Mouse (Mus musculus) hindbrain, embryonic 13.5 days (tissue): ENCODE data around the gene 1810046K07Rik. TPM values are rescaled to one million over a fixed set of nuclear protein-coding genes. Genes with fewer than 3 reads are reported as not detected.

Experiments
- ATAC-seq: fragments of 200-750 bp; cut with Nextera tagmentation; 2 replicates; pipeline ENCODE4 v1.8.0; 2017; ENCODE audit warnings: moderate TSS enrichment; ENCODE audit not compliant: low FRiP score
- H3K27ac ChIP-seq: fragments of 300-500 bp; sonication (generic); 2 replicates; pipeline ENCODE4 v1.5.1; 2015; ENCODE audit warnings: inconsistent platforms, mild to moderate bottlenecking, moderate library complexity
- H3K27me3 ChIP-seq: fragments of 300-500 bp; sonication (generic); 2 replicates; pipeline ENCODE4 v1.6.1; 2015; ENCODE audit warnings: mild to moderate bottlenecking, inconsistent platforms
- H3K36me3 ChIP-seq: fragments of 300-500 bp; sonication (generic); 2 replicates; pipeline ENCODE4 v1.6.1; 2015; ENCODE audit warnings: mild to moderate bottlenecking, inconsistent platforms
- H3K4me1 ChIP-seq: fragments of 300-500 bp; sonication (generic); replicated peaks from 2 replicates; pipeline ENCODE4 v1.6.1; 2015; ENCODE audit warnings: inconsistent platforms
- H3K4me2 ChIP-seq: fragments of 300-500 bp; sonication (generic); 2 replicates; pipeline ENCODE4 v1.6.1; 2015; ENCODE audit warnings: inconsistent platforms, mild to moderate bottlenecking, moderate library complexity
- H3K4me3 ChIP-seq: fragments of 300-500 bp; sonication (generic); 2 replicates; pipeline ENCODE4 v1.5.1; 2015; ENCODE audit warnings: mild to moderate bottlenecking, inconsistent platforms
- H3K9ac ChIP-seq: fragments of 300-500 bp; sonication (generic); 2 replicates; pipeline ENCODE4 v1.6.1; 2015; ENCODE audit warnings: mild to moderate bottlenecking, inconsistent platforms
- H3K9me3 ChIP-seq: fragments of 300-500 bp; sonication (generic); 2 replicates; pipeline ENCODE4 v1.6.1; 2016; ENCODE audit warnings: inconsistent platforms
- WGBS: fragments of 180-500 bp; shearing (Covaris S2); methylation state at CpG from one replicate; pipeline ENCODE4 v1.1.7; 2015; 5-methylcytosine and 5-hydroxymethylcytosine counted together
- polyA plus RNA-seq: library from polyadenylated mRNA; unstranded; fragments of >200 nt; fragmentation: Nextera tagmentation; extraction: Ambion mirVana; gene quantifications from 2 replicates; pipeline ENCODE4 v1.2.1, GENCODE M21; 2015

Gene 1810046K07Rik
- not detected in 2 replicates for polyA plus RNA-seq

- Histone ChIP-seq H3K27me3 (0 out of 2 replicates have a peak, but pooled peaks cover 2% of the 10 kb centered on the region), H3K9ac (no peak within 1 kb of the TSS), H3K27ac (no peak within 1 kb of the TSS), H3K4me3 (no peak within 1 kb of the TSS), H3K36me3 (no peaks in the 10 kb centered on the region), H3K9me3 (no peaks in the 10 kb centered on the region), H3K4me1 (no peaks in the 10 kb centered on the region), H3K4me2 (no peak within 1 kb of the TSS)
- no peak for ATAC-seq
- 89% methylated on average over 3 of the region's 3 CpGs for WGBS
Measured at GRCm38 (mm10) chr9:51328731-51329130, at the start of gene 1810046K07Rik. TSS of gene 1810046K07Rik (minus strand) at chr9:51328917.

GRCm38 (mm10) chr9:51369560-51369959 is 40.8 kb upstream of the 1810046K07Rik start:
- no peak overlapping the region for H3K4me3 ChIP-seq
- H3K4me2 ChIP-seq, result no peak overlapping the region
- H3K9ac ChIP-seq, result no peak overlapping the region
- ATAC-seq, result no peak
- no peaks in the 10 kb centered on the region for H3K36me3 ChIP-seq
- H3K27me3 ChIP-seq, result no peaks in the 10 kb centered on the region
- no peak overlapping the region for H3K27ac ChIP-seq
- no peaks in the 10 kb centered on the region for H3K4me1 ChIP-seq
- H3K9me3 ChIP-seq, result no peaks in the 10 kb centered on the region
- 77% methylated on average over 3 of the region's 3 CpGs for WGBS

GRCm38 (mm10) chr9:51367124-51367523 is 38.4 kb upstream of the 1810046K07Rik start:
- Histone ChIP-seq H3K36me3 (no peaks in the 10 kb centered on the region), H3K4me2 (no peak overlapping the region), H3K4me1 (no peaks in the 10 kb centered on the region), H3K27ac (no peak overlapping the region), H3K9me3 (no peaks in the 10 kb centered on the region), H3K27me3 (no peaks in the 10 kb centered on the region), H3K9ac (no peak overlapping the region), H3K4me3 (no peak overlapping the region)
- ATAC-seq, result no peak
- 95% methylated on average over 3 of the region's 3 CpGs for WGBS

- Histone ChIP-seq H3K4me1 (no peaks in the 10 kb centered on the region), H3K27ac (no peak overlapping the region), H3K27me3 (no peaks in the 10 kb centered on the region), H3K9me3 (no peaks in the 10 kb centered on the region), H3K9ac (no peak overlapping the region), H3K4me3 (no peak overlapping the region), H3K4me2 (no peak overlapping the region), H3K36me3 (no peaks in the 10 kb centered on the region)
- 15% methylated on average over 4 of the region's 4 CpGs for WGBS
- ATAC-seq, result no peak
Measured at GRCm38 (mm10) chr9:51364059-51364458, 35.3 kb upstream of the 1810046K07Rik start.

DNA sequence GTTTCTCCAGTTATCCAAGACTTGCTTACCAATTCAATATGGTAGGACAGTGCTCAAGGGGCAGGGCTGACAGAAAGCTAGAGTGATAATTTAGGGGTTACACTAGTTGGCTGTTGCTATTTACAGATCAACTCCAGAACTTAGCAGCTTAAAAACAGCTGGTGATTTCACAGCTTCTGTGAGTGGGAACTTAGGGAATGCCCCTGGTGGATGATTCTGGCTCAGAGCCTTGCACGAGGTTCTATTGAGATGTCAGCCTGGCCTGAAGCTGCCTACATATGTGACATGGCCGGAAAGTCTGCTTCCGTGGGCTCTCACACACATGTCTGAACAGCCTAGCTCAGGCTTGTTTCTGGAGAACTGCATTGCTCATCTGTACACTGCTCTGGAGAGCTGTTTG is 24.8 kb upstream of the 1810046K07Rik start:
- H3K27ac ChIP-seq, result no peak overlapping the region
- ATAC-seq, result no peak
- no peak overlapping the region for H3K4me2 ChIP-seq
- WGBS, result 77% methylated on average over 3 of the region's 3 CpGs
- no peak overlapping the region for H3K4me3 ChIP-seq
- H3K4me1 ChIP-seq, result no peaks in the 10 kb centered on the region
- no peaks in the 10 kb centered on the region for H3K9me3 ChIP-seq
- H3K36me3 ChIP-seq, result no peaks in the 10 kb centered on the region
- H3K27me3 ChIP-seq, result no peaks in the 10 kb centered on the region
- H3K9ac ChIP-seq, result no peak overlapping the region

DNA sequence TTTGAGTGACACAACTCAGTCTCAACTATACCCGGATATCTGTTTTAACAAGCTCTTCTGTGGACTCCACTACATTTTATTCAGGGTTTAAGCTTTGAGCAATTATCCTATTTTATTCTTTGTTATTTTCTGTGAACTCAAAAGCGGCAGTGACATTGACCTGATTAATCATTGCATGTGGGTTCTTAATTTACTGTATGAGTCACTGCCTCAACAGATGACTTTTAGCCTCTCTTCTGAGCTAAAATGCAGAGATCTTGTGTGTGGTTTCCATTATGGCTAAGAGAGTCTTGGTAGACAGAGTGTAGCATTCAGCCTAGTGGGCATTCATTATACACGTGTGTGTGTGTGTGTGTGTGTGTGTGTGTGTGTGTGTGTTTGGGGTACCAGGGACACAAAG is 24.2 kb upstream of the 1810046K07Rik start:
- no peaks in the 10 kb centered on the region for H3K27me3 ChIP-seq
- H3K9ac ChIP-seq, result no peak overlapping the region
- no peaks in the 10 kb centered on the region for H3K4me1 ChIP-seq
- H3K4me2 ChIP-seq, result no peak overlapping the region
- ATAC-seq, result no peak
- H3K36me3 ChIP-seq, result no peaks in the 10 kb centered on the region
- H3K9me3 ChIP-seq, result no peaks in the 10 kb centered on the region
- WGBS, result 91% methylated on average over 3 of the region's 3 CpGs
- no peak overlapping the region for H3K27ac ChIP-seq
- no peak overlapping the region for H3K4me3 ChIP-seq

DNA sequence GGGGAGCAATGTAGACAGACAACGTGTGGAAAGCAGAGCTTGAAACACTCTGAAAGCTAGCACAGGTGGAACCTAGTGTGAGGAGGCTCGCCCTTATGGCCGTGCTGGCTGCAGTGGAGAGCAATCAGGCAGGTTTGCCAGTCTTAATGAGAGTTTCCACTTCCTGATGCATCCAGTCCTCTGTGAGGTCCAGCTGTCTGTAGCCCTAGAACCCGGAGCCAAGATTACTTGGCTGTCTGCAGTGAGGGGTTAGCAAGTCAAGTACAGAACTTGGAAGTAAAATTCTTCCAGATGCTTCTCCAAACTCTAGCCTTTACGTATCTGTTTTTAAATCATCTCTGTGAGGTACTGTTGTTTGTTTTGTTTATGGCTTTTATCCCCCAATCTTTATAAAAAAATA is 20.7 kb upstream of the 1810046K07Rik start:
- H3K27ac ChIP-seq, result no peak overlapping the region
- no peaks in the 10 kb centered on the region for H3K4me1 ChIP-seq
- no peak for ATAC-seq
- H3K4me2 ChIP-seq, result no peak overlapping the region
- H3K36me3 ChIP-seq, result no peaks in the 10 kb centered on the region
- H3K4me3 ChIP-seq, result no peak overlapping the region
- no peak overlapping the region for H3K9ac ChIP-seq
- no peaks in the 10 kb centered on the region for H3K9me3 ChIP-seq
- H3K27me3 ChIP-seq, result no peaks in the 10 kb centered on the region
- 82% methylated on average over 5 of the region's 5 CpGs for WGBS

GRCm38 (mm10) chr9:51345768-51346167 is 17.1 kb upstream of the 1810046K07Rik start:
- no peak overlapping the region for H3K4me2 ChIP-seq
- no peak overlapping the region for H3K27ac ChIP-seq
- 93% methylated on average over 9 of the region's 9 CpGs for WGBS
- H3K27me3 ChIP-seq, result no peaks in the 10 kb centered on the region
- H3K9me3 ChIP-seq, result no peaks in the 10 kb centered on the region
- no peak for ATAC-seq
- H3K4me1 ChIP-seq, result no peaks in the 10 kb centered on the region
- no peak overlapping the region for H3K4me3 ChIP-seq
- no peak overlapping the region for H3K9ac ChIP-seq
- no peaks in the 10 kb centered on the region for H3K36me3 ChIP-seq

DNA sequence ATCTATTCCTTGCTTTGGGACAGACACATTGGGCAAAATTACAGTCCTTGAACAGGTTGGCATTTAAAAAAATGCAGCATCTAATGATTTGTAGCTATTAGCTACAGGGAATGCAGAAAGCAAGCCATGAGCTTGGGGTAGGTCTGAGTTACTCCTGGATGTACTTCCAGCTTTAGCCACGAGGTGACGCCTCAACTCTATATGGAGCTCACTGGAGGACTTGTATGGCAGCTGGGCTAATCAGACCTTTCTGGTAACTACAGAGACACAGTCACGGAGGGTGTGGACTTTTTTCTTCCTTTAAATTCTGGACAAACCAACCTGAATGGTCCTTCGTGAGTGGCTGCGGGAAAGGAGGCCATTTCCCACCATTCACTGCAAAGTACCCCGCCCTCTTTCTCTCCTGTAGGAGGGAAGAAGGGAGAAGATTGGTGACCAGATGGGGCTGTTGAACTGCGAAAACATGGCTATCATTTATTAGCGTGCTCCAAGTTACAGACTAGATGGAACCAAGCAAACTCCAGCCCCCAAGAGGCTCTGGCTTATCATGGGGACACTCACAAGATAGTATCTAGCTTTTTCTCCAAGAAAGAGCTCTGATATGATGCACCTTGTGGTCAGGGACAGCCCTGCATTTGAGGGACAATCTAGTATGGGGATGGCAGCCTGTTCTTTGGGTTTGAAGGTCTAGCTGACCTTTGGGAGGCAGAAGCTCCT is 6.7 kb upstream of the 1810046K07Rik start:
- no peaks in the 10 kb centered on the region for H3K9me3 ChIP-seq
- H3K4me3 ChIP-seq, result no peak overlapping the region
- H3K4me2 ChIP-seq, result peak overlapping the region; percentile 39
- peak; percentile 93 for ATAC-seq
- 25% methylated on average over 8 of the region's 8 CpGs for WGBS
- no peak overlapping the region for H3K9ac ChIP-seq
- H3K27ac ChIP-seq, result no peak overlapping the region
- 0 out of 2 replicates have a peak, but pooled peaks cover 2% of the 10 kb centered on the region for H3K27me3 ChIP-seq
- H3K4me1 ChIP-seq, result peaks cover 3% of the 10 kb centered on the region
- no peaks in the 10 kb centered on the region for H3K36me3 ChIP-seq

DNA sequence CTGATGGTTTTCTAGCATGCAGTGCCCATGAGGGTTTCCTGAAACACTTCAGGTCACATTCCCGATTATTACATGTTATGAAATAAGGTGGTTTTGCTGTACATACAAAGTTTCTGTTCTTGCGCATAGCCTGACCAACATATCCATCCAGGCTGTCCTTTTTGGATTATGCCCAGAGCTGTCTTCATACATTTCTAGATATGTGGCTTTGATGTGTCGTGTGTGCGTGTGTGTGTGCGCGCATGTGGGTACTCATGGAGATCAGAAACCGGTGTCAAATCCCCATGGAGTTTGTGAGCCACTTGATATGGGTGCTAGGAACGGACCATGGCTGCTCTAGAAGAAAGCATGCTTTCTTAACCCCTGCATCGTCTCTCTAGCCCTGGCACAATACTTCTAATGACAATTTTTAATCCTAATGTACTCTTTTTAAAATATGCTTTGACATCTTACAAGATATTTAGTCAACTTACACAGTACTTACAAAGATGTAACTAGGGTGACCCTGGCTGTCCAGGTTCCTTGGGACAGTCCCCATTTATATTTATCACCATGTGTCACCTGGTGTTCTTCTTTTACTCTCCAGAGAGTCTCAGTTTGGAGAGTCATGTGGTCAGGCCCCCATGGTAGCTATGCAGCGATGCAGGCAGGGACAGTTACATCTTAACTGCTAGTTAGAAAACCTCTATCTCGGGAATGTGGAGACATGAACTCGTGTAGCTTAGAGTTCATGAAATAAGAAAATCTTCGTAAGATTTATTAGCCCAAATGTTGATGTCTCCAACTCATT is 2.9 kb upstream of the 1810046K07Rik start:
- ATAC-seq, result no peak

GRCm38 (mm10) chr9:51327555-51327903 is 1.2 kb downstream of the 1810046K07Rik start:
- Histone ChIP-seq H3K9ac (no peak overlapping the region), H3K27ac (no peak overlapping the region), H3K4me1 (no peaks in the 10 kb centered on the region), H3K9me3 (no peaks in the 10 kb centered on the region), H3K27me3 (no peaks in the 10 kb centered on the region), H3K36me3 (no peaks in the 10 kb centered on the region), H3K4me2 (no peak overlapping the region), H3K4me3 (no peak overlapping the region)
- ATAC-seq, result no peak
- 93% methylated on average over 5 of the region's 5 CpGs for WGBS

More for the DNA sequence above, 2.9 kb upstream of the 1810046K07Rik start:
- H3K27me3 ChIP-seq, result 0 out of 2 replicates have a peak, but pooled peaks cover 2% of the 10 kb centered on the region
- WGBS, result 93% methylated on average over 13 of the region's 13 CpGs
- H3K4me3 ChIP-seq, result no peak overlapping the region
- no peak overlapping the region for H3K27ac ChIP-seq
- H3K9ac ChIP-seq, result no peak overlapping the region
- no peaks in the 10 kb centered on the region for H3K9me3 ChIP-seq
- H3K36me3 ChIP-seq, result no peaks in the 10 kb centered on the region
- H3K4me1 ChIP-seq, result peaks cover 3% of the 10 kb centered on the region
- no peak overlapping the region for H3K4me2 ChIP-seq

DNA sequence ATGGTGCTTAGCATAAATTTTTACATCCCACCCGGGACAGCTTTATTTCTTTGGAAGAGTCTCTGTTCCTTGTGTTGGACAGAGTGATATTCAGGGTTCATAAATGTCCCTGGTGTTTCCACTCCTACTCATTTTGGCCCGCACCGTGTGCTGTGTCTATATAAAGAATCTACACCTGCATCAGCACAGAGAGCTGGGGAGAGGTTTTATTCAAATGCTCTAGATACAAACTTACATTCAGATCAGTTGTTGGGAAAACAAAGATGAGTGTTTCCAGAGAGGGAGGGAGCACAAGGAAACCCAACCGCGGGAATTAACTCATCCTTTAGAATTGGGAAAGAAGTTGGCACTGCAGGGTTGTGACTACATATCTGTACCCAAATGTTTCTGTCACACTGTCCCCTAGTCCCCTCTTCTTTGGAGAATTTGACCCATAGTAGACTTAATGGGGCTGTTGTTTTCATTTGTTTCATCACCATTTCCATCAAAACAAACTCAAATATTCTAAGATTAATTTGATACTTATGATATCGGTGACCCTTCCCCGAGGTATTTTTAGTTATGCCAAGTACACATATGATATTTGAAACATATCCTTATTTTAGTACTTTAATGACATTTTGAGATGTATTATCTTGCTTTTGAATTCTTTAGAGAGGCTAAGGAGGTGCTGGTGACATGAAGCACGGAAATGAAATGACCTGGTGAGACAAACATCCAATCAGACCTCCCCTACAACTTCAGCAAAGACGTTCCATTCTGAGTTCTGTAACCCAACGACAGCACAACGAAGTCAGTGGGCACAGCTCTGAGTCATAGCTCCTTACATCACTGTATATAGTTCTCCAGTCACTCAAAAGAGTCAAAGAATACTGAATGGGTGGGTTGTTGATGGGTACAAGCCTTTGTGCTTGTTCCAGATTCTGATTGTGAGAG is 1.8 kb downstream of the 1810046K07Rik start:
- WGBS, result 92% methylated on average over 11 of the region's 11 CpGs
- Histone ChIP-seq H3K27ac (no peak overlapping the region), H3K9ac (no peak overlapping the region), H3K4me1 (no peaks in the 10 kb centered on the region), H3K27me3 (no peaks in the 10 kb centered on the region), H3K9me3 (no peaks in the 10 kb centered on the region), H3K36me3 (no peaks in the 10 kb centered on the region), H3K4me3 (no peak overlapping the region), H3K4me2 (no peak overlapping the region)
- ATAC-seq, result no peak
